Mouse (Mus musculus) heart, embryonic 13.5 days (tissue): ENCODE data around the gene Mesp2. TPM values are rescaled to one million over a fixed set of nuclear protein-coding genes. Genes with fewer than 3 reads are reported as not detected.
"Not testable (repeated sequence)": the region's sequence is repeated elsewhere in the genome, so short reads cannot be mapped to it uniquely, and the experiment has no call there.

ENCODE experiments used
- ATAC-seq: fragments of 200-750 bp; cut with Nextera tagmentation; 2 replicates; pipeline ENCODE4 v1.8.0; 2017; ENCODE audit warnings: moderate TSS enrichment; ENCODE audit not compliant: insufficient number of reproducible peaks, low FRiP score, low TSS enrichment; ENCODE audit errors: extremely low read depth
- H3K27ac ChIP-seq: fragments of 300-500 bp; sonication (generic); replicated peaks from 2 replicates; pipeline ENCODE4 v1.5.1; 2015; ENCODE audit warnings: moderate library complexity, mild to moderate bottlenecking, inconsistent platforms
- H3K27me3 ChIP-seq: fragments of 300-500 bp; sonication (generic); replicated peaks from 2 replicates; pipeline ENCODE4 v1.6.1; 2015; ENCODE audit warnings: mild to moderate bottlenecking, inconsistent platforms
- H3K36me3 ChIP-seq: fragments of 300-500 bp; sonication (generic); 2 replicates; pipeline ENCODE4 v1.6.1; 2015; ENCODE audit warnings: mild to moderate bottlenecking, inconsistent platforms
- H3K4me1 ChIP-seq: fragments of 300-500 bp; sonication (generic); 2 replicates; pipeline ENCODE4 v1.6.1; 2015; ENCODE audit warnings: inconsistent platforms
- H3K4me2 ChIP-seq: fragments of 300-500 bp; sonication (generic); 2 replicates; pipeline ENCODE4 v1.6.1; 2015; ENCODE audit warnings: inconsistent platforms, mild to moderate bottlenecking, moderate library complexity
- H3K4me3 ChIP-seq: fragments of 300-500 bp; sonication (generic); 2 replicates; pipeline ENCODE4 v1.5.1; 2015; ENCODE audit warnings: moderate library complexity, mild to moderate bottlenecking, inconsistent platforms
- H3K9ac ChIP-seq: fragments of 300-500 bp; sonication (generic); 2 replicates; pipeline ENCODE4 v1.6.1; 2015; ENCODE audit warnings: inconsistent platforms, mild to moderate bottlenecking, moderate library complexity
- H3K9me3 ChIP-seq: fragments of 300-500 bp; sonication (generic); 2 replicates; pipeline ENCODE4 v1.6.1; 2016; ENCODE audit warnings: inconsistent platforms
- WGBS: fragments of 180-500 bp; shearing (Covaris S2); methylation state at CpG from one replicate; pipeline ENCODE4 v1.1.7; 2015; ENCODE audit warnings: mixed read lengths; 5-methylcytosine and 5-hydroxymethylcytosine counted together
- polyA plus RNA-seq: library from polyadenylated mRNA; unstranded; fragments of >200 nt; fragmentation: Nextera tagmentation; extraction: Ambion mirVana; gene quantifications from 2 replicates; pipeline ENCODE4 v1.2.1, GENCODE M21; 2015

Mesp2 gene
- polyA plus RNA-seq, 1 experiment from 2014 or later: 0.21 TPM

DNA sequence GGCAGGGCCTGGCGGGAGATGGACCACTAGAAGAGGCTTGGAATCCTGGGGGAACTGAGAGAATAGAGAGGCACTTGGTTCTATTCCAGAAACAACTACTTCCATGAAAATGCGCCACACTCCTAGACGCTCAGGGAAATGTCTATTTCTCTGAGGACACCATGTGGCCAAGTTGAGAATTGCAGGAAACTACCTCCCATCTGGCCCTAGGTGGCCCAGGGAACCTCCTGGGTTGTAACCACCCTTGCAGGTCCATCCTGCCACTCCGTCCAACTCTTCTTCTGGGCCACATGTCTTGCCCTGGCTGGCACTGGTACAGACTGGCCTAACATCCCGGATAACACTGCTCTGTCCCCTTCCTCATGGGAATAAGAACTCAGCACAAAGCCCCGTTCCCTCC, 24.2 kb upstream of the Mesp2 start:
- Histone ChIP-seq H3K4me2 (no peak overlapping the region), H3K9me3 (no peaks in the 10 kb centered on the region), H3K27me3 (peaks cover 44% of the 10 kb centered on the region), H3K36me3 (no peaks in the 10 kb centered on the region), H3K27ac (no peak overlapping the region; the same call in 1 of the 2 replicates), H3K4me3 (no peak overlapping the region), H3K9ac (no peak overlapping the region), H3K4me1 (peaks cover 3% of the 10 kb centered on the region)
- whole genome bisulfite sequencing: 18% methylated on average over 6 of the region's 6 CpGs
- ATAC-seq: peak; percentile 9; the same call in 1 of the 2 replicates

DNA sequence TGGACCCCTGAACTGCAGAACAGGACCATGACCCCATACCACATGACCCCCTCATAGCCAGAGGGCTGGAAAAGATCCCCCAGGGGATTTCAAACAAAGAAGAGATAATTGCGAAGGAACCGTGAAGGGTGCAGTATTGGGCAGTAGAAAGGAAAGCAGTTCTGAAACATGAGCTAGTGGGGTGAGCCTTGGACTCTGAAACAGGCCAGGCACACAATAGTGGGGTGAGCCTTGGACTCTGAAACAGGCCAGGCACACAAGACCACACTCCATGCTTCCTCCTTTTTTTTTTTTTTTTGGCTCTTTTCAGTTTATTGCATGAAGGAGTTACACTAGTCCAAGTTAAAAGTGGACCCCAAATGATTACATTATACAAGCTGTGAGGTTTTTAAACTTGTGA, 20.7 kb upstream of the Mesp2 start:
- Histone ChIP-seq H3K4me1 (peaks cover 17% of the 10 kb centered on the region), H3K27me3 (peaks cover 79% of the 10 kb centered on the region)
- not testable (repeated sequence) for H3K36me3 ChIP-seq, H3K9ac ChIP-seq, ATAC-seq, H3K27ac ChIP-seq, H3K9me3 ChIP-seq, H3K4me3 ChIP-seq, H3K4me2 ChIP-seq
- WGBS: 35% methylated on average over 2 of the region's 2 CpGs

DNA sequence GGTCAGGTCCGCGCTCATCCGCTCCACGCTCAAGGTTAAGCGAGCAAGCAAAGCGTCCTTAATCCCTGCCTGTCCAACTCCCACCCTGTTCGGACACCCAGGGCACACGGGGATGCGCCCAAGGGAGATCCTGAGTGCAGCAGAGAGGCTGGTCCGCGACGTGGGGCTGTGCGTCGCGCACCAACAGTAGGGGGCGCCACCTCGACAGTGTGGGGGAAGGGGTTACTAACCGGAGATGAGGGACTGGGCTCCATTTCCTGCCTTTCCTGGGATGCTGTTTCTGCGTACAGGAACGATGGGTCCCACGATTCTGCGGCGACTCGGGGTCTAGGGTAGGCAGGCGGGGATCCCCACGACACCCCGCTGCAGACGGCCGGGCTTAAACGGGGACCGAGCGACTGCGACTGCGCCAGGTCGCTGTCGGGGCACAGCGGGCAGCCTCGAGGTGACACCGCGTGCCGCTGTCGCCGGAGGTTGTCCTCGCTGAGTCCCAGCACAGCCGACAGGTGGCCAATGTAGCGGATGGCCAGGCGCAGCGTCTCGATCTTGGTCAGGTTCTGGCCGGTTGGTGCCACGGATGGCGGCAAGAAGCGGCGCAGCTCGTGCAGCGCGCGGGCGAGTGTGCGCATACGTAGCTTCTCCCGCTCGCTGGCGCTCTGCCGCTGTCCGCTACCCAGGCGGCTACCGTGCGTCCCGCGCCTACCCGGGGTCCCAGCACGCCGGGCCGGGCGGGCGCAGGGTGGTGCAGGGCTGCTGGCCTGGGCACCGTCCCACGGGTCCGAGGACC, 17.7 kb upstream of the Mesp2 start:
- peaks cover 85% of the 10 kb centered on the region for H3K27me3 ChIP-seq
- peak overlapping the region; percentile 86 for H3K4me2 ChIP-seq
- H3K9ac ChIP-seq: peak overlapping the region; percentile 75
- no peaks in the 10 kb centered on the region for H3K36me3 ChIP-seq
- no peaks in the 10 kb centered on the region for H3K9me3 ChIP-seq
- H3K4me3 ChIP-seq: peak overlapping the region; percentile 58
- under 1% methylated on average over 80 of the region's 80 CpGs for WGBS
- H3K27ac ChIP-seq: no peak overlapping the region
- ATAC-seq: no peak
- H3K4me1 ChIP-seq: peaks cover 22% of the 10 kb centered on the region

DNA sequence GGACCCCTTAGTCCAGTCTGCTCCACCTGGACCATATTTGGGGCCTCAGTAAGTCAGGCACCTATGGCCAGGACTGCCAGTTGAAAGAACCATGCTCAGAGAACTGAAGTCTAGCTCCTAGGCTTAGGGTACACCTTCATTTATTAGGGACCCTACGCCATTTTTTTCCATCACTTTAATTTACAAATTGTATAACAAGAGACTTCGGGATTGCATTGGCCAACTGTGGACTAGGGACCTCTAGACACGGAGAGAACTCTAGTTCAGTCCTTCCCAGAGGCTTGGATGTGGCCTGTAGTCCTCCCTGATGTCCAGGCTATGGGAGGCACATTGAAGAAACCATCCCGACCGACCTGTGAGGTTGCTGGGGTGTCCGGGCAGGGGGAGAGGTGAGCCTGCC, 16.8 kb upstream of the Mesp2 start, which contains the start of gene Mesp1:
Gene Mesp1, minus strand, starts transcription at position 101 of the 400 bp plus-strand sequence.
- Histone ChIP-seq H3K9me3 (no peaks in the 10 kb centered on the region), H3K27me3 (peaks cover 86% of the 10 kb centered on the region), H3K4me3 (peak within 1 kb of the TSS; percentile 58), H3K4me1 (peaks cover 22% of the 10 kb centered on the region), H3K9ac (peak within 1 kb of the TSS; percentile 75), H3K4me2 (peak within 1 kb of the TSS; percentile 86), H3K27ac (no peak within 1 kb of the TSS), H3K36me3 (no peaks in the 10 kb centered on the region)
- no peak for ATAC-seq
- 70% methylated on average over 6 of the region's 6 CpGs for WGBS

GRCm38 (mm10) chr7:79798606-79799005, 11.9 kb upstream of the Mesp2 start:
- H3K27me3 ChIP-seq: peaks cover 61% of the 10 kb centered on the region
- H3K4me2 ChIP-seq: no peak overlapping the region
- no peak overlapping the region for H3K4me3 ChIP-seq
- H3K27ac ChIP-seq: no peak overlapping the region
- ATAC-seq: no peak
- H3K9me3 ChIP-seq: no peaks in the 10 kb centered on the region
- 19% methylated on average over 5 of the region's 5 CpGs for WGBS
- H3K9ac ChIP-seq: no peak overlapping the region
- H3K36me3 ChIP-seq: no peaks in the 10 kb centered on the region
- peaks cover 5% of the 10 kb centered on the region; the same call in 1 of the 2 replicates for H3K4me1 ChIP-seq

DNA sequence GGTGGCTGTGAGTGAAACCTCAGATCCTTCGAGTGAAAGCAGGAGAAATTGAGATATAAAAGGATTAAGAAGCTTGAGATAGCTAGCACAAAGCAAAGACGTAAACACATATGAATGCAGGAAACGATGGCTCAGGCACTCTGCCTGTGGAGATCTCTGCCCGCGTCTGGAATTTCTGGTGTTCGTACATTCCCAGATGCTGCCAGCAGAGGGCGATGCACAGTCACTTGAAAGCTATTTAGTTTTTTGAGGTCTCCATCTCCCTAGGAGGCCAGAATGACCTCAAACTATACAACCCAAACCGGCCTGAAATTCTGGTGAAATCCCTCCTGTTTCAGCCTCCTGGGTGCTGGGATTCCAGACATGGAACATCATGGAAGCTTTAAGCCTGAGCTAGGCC, 11.5 kb upstream of the Mesp2 start:
- peaks cover 56% of the 10 kb centered on the region for H3K27me3 ChIP-seq
- peaks cover 9% of the 10 kb centered on the region for H3K4me1 ChIP-seq
- H3K4me3 ChIP-seq: no peak overlapping the region
- H3K4me2 ChIP-seq: no peak overlapping the region
- no peaks in the 10 kb centered on the region for H3K36me3 ChIP-seq
- H3K27ac ChIP-seq: no peak overlapping the region
- WGBS: under 1% methylated on average over 8 of the region's 8 CpGs
- ATAC-seq: no peak
- H3K9ac ChIP-seq: no peak overlapping the region
- no peaks in the 10 kb centered on the region for H3K9me3 ChIP-seq

GRCm38 (mm10) chr7:79799506-79799905, 11.0 kb upstream of the Mesp2 start:
- Histone ChIP-seq H3K27ac (no peak overlapping the region), H3K36me3 (no peaks in the 10 kb centered on the region), H3K9me3 (no peaks in the 10 kb centered on the region), H3K4me2 (no peak overlapping the region), H3K27me3 (peaks cover 52% of the 10 kb centered on the region), H3K4me3 (no peak overlapping the region), H3K9ac (no peak overlapping the region), H3K4me1 (peaks cover 12% of the 10 kb centered on the region)
- WGBS: 60% methylated on average over 6 of the region's 6 CpGs
- no peak for ATAC-seq

- no peak overlapping the region for H3K9ac ChIP-seq
- ATAC-seq: no peak
- H3K27ac ChIP-seq: no peak overlapping the region
- no peak overlapping the region for H3K4me3 ChIP-seq
- 75% methylated on average over 4 of the region's 4 CpGs for WGBS
- H3K4me1 ChIP-seq: peaks cover 12% of the 10 kb centered on the region
- H3K27me3 ChIP-seq: peaks cover 44% of the 10 kb centered on the region
- no peaks in the 10 kb centered on the region for H3K36me3 ChIP-seq
- H3K9me3 ChIP-seq: no peaks in the 10 kb centered on the region
- no peak overlapping the region for H3K4me2 ChIP-seq
Observed at GRCm38 (mm10) chr7:79800336-79800735, 10.2 kb upstream of the Mesp2 start.

DNA sequence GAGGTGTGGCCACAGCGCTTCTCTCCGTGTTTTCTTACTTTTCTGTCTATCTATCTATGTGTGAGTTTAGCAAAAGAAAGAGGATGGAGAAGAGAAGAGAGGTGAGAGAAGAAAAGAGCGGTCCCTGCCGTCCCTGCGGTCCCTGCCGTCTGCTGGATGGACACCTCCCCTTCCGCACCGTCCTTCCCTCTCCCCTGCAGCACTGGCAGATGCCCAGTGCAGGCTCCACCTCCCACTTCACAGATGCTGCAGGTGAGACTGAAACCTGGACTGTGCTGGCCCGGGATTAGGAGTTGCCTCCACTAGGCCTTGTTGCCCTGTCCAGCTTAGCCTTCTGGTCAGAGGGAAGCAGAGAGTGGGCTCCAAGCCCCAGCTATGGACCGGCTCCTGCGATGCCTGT, 9.1 kb upstream of the Mesp2 start:
- H3K4me3 ChIP-seq: no peak overlapping the region
- H3K9me3 ChIP-seq: no peaks in the 10 kb centered on the region
- H3K4me2 ChIP-seq: no peak overlapping the region
- H3K9ac ChIP-seq: no peak overlapping the region
- no peak overlapping the region for H3K27ac ChIP-seq
- peaks cover 34% of the 10 kb centered on the region for H3K27me3 ChIP-seq
- peaks cover 12% of the 10 kb centered on the region for H3K4me1 ChIP-seq
- no peak for ATAC-seq
- H3K36me3 ChIP-seq: no peaks in the 10 kb centered on the region
- 69% methylated on average over 11 of the region's 11 CpGs for WGBS

DNA sequence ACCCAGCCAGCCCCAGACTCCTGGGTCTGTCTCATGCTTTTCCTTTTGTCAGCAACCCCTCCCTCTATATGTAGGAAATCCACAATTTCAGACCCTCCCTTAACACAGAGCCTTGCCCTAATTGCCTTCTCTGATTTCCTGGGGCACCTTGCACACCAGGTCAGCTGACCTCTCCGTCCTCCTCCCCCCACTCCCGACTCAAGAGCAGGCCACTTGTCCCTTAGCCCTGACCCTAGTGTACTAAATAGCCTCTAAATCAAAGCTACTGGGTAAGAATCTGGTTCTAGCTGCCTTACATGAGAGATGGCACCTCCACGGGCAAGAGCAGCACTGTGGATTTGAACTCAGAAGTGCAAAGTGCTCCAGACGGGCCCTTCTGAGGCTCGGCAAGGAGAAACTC, 8.5 kb upstream of the Mesp2 start:
- no peaks in the 10 kb centered on the region for H3K9me3 ChIP-seq
- peaks cover 30% of the 10 kb centered on the region for H3K27me3 ChIP-seq
- ATAC-seq: no peak
- H3K4me3 ChIP-seq: no peak overlapping the region
- H3K36me3 ChIP-seq: no peaks in the 10 kb centered on the region
- peaks cover 10% of the 10 kb centered on the region for H3K4me1 ChIP-seq
- no peak overlapping the region for H3K9ac ChIP-seq
- H3K27ac ChIP-seq: no peak overlapping the region
- H3K4me2 ChIP-seq: no peak overlapping the region
- WGBS: 53% methylated on average over 5 of the region's 5 CpGs

GRCm38 (mm10) chr7:79803887-79804286, 6.6 kb upstream of the Mesp2 start:
- Histone ChIP-seq H3K4me1 (peaks cover 7% of the 10 kb centered on the region), H3K36me3 (no peaks in the 10 kb centered on the region), H3K4me2 (no peak overlapping the region), H3K27ac (no peak overlapping the region), H3K9me3 (no peaks in the 10 kb centered on the region), H3K27me3 (peaks cover 21% of the 10 kb centered on the region), H3K9ac (no peak overlapping the region), H3K4me3 (no peak overlapping the region)
- no peak for ATAC-seq
- WGBS: 20% methylated on average over 2 of the region's 2 CpGs

DNA sequence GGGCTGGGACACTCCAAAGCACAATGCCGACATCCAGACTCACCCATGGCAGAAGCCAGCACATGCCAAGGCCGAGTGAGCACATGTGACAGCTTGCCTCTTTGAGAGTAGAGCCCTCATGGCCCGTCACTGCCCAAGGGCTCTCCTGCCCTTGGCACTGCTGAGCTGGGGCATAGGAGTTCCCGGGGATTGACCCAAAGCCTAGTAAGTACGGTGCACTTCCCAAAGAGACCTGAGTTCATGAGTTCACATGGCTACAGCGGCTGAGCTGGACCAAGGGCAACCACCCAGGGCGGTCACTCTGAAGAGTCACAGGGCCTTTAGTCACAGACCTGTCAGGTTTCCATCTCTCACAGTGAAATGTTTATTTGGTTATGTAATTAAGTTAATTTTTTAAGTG, 2.0 kb upstream of the Mesp2 start:
- 79% methylated on average over 7 of the region's 7 CpGs for WGBS
- H3K27me3 ChIP-seq: peaks cover 42% of the 10 kb centered on the region
- H3K4me1 ChIP-seq: peaks cover 15% of the 10 kb centered on the region
- ATAC-seq: no peak
- H3K36me3 ChIP-seq: no peaks in the 10 kb centered on the region
- H3K4me2 ChIP-seq: no peak overlapping the region
- no peak overlapping the region for H3K9ac ChIP-seq
- no peaks in the 10 kb centered on the region for H3K9me3 ChIP-seq
- no peak overlapping the region for H3K4me3 ChIP-seq
- H3K27ac ChIP-seq: no peak overlapping the region
